Mouse (Mus musculus) forebrain, postnatal 0 days (tissue): Measurements from ENCODE around the gene Rilp. TPM values are rescaled to one million over a fixed set of nuclear protein-coding genes. Genes with fewer than 3 reads are reported as not detected.
A peak's percentile ranks its signal among the peaks of the same experiment; 100 is the strongest.

Experiments
- ATAC-seq: fragments of 200-750 bp; cut with Nextera tagmentation; 2 replicates; pipeline ENCODE4 v1.8.0; 2017; ENCODE audit warnings: mild to moderate bottlenecking, moderate library complexity
- DNase-seq: peaks from one replicate; pipeline ENCODE4 v3.0.0-alpha.2; 2015
- H3K27ac ChIP-seq: fragments of 300-500 bp; sonication (generic); 2 replicates; pipeline ENCODE4 v1.5.1; 2014; ENCODE audit warnings: low read depth, mild to moderate bottlenecking, antibody characterized with exemption, low read length, moderate library complexity, mixed read lengths
- H3K27me3 ChIP-seq: fragments of 300-500 bp; sonication (generic); 2 replicates; pipeline ENCODE4 v1.6.1; 2014; ENCODE audit warnings: mild to moderate bottlenecking, low read length, mixed read lengths; ENCODE audit not compliant: insufficient read depth
- H3K36me3 ChIP-seq: fragments of 300-500 bp; sonication (generic); 2 replicates; pipeline ENCODE4 v1.6.1; 2014; ENCODE audit warnings: mild to moderate bottlenecking, moderate library complexity; ENCODE audit not compliant: insufficient read depth
- H3K4me1 ChIP-seq: fragments of 300-500 bp; sonication (generic); 2 replicates; pipeline ENCODE4 v1.6.1; 2014; ENCODE audit warnings: antibody characterized with exemption; ENCODE audit not compliant: insufficient read depth
- H3K4me2 ChIP-seq: fragments of 300-500 bp; sonication (generic); 2 replicates; pipeline ENCODE4 v1.6.1; 2014; ENCODE audit warnings: low read depth, mild to moderate bottlenecking, moderate library complexity
- H3K4me3 ChIP-seq: fragments of 300-500 bp; sonication (generic); 2 replicates; pipeline ENCODE4 v1.5.1; 2014; ENCODE audit warnings: low read depth, low read length, mixed read lengths
- H3K9ac ChIP-seq: fragments of 300-500 bp; sonication (generic); 2 replicates; pipeline ENCODE4 v1.6.1; 2014; ENCODE audit warnings: mild to moderate bottlenecking
- H3K9me3 ChIP-seq: fragments of 300-500 bp; sonication (generic); 2 replicates; pipeline ENCODE4 v1.6.1; 2016; ENCODE audit warnings: low read length
- CTCF ChIP-seq: sonication (generic); IDR thresholded peaks from 2 replicates; pipeline ENCODE4 v1.5.1; 2016; ENCODE audit warnings: antibody characterized with exemption, control low read depth, low read depth
- WGBS: fragments of 180-500 bp; shearing (Covaris S2); extraction: QIAGEN DNeasy Blood & Tissue Kit; methylation state at CpG from one replicate; pipeline ENCODE4 v1.1.7; 2014; 5-methylcytosine and 5-hydroxymethylcytosine counted together
- polyA plus RNA-seq: library from polyadenylated mRNA; unstranded; fragments of >200 nt; fragmentation: Nextera tagmentation; extraction: Ambion mirVana; gene quantifications from 2 replicates; pipeline ENCODE4 v1.2.1, GENCODE M21; 2015
- total RNA-seq: library from RNA; depleted of rRNA; stranded (reverse); fragments of >200 nt; gene quantifications from 2 replicates; pipeline ENCODE4 v1.2.3, GENCODE M21; 2014

Rilp gene
- total and polyA plus RNA-seq, 2 experiments from 2014 or later: 0.67 to 4.9 TPM

DNA sequence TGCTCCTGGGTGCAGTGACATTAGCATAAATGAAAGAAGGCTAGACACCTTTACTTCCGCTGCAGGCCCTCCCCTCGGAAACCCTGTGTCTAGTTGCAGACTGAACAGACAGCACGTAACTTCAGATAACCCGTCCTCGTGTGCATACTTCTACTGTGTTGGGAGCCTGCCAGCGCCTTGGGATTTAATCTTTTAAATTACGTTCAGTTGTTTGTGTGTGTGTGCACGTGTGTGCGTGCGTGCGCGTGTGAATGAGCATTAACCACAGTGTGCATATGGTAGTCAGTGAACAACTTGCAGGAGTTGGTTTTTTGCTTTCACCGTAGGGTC, 29.0 kb downstream of the Rilp start:
- no peak overlapping the region for H3K4me3 ChIP-seq
- TF ChIP-seq CTCF: no peak
- H3K27me3 ChIP-seq: no peaks in the 10 kb centered on the region
- peaks cover 3% of the 10 kb centered on the region; the same call in 1 of the 2 replicates for H3K4me1 ChIP-seq
- no peak overlapping the region for H3K9ac ChIP-seq
- ATAC-seq (no peak), DNase-seq (no peak)
- no peak overlapping the region for H3K4me2 ChIP-seq
- no peak overlapping the region for H3K27ac ChIP-seq
- WGBS: 72% methylated on average over 13 of the region's 13 CpGs
- 0 out of 2 replicates have a peak, but pooled peaks cover 3% of the 10 kb centered on the region for H3K36me3 ChIP-seq
- no peaks in the 10 kb centered on the region for H3K9me3 ChIP-seq

DNA sequence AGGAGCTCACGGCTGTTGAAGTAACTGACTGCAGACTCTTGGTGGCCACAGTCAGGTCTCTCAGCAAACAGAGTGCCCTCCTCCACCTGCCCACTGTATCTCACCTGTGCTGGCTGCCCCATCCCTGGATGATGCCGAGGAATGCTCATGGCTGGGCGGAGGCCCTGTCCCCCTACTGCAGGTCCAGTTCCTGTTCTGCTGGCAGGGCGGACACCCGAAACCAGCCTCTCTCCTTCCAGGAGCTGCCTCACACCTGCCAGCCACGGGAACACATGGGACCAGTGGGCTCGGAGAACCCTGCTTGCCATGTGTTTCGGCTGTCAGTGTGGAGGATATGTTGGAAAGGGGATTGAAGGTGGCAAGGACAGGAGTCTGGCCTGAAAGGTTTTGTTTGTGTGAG, 30.3 kb downstream of the Rilp start:
- DNase-seq (no peak), ATAC-seq (no peak)
- Histone ChIP-seq H3K36me3 (peaks cover 10% of the 10 kb centered on the region; the same call in 1 of the 2 replicates), H3K4me2 (no peak overlapping the region), H3K27ac (no peak overlapping the region), H3K27me3 (no peaks in the 10 kb centered on the region), H3K9ac (no peak overlapping the region), H3K9me3 (no peaks in the 10 kb centered on the region), H3K4me1 (no peaks in the 10 kb centered on the region; the same call in 1 of the 2 replicates), H3K4me3 (no peak overlapping the region)
- TF ChIP-seq CTCF: no peak
- WGBS: 72% methylated on average over 8 of the region's 8 CpGs

DNA sequence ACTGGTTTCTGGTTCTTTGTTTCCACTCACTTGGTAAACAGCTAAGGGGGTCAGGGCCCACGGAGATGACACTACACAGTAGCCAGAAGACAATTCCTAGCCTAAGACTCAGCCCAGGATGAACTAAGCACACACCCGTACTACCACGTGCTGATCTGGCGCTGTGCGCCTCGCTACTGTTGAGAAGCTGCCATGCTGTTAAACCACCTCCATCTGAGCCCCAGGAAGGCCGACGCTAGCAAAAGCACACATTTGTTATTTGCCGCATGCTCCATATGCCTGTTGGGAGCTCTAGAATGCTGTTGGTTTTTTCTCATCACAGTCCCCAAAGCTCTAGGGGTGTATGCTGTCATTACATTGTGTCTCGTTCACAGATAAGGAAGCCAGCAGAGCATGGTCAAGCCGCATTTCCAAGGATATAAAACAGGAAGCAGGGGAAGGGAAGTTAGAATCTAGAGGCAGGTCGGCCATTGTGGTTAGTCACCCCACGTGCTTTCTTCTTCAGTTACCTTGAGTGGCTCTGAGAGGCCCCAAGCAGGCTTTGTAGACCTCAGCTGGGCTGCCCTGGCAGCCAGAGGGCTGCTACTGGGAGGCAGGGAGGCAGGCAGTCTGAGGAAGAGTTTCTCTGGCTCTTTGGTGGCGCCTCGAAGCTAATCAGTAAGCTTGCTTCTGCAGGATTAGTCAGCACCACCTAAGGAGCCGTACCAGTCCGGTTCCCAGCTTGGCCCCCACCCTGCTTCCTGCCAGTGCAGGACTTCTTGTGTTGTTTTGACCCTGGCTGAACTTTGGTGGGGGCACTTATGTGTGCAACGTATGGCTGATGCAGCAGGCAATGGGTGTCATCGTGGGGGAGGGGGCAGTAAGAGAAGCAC, 31.1 kb downstream of the Rilp start:
- Histone ChIP-seq H3K4me3 (no peak overlapping the region), H3K4me1 (no peaks in the 10 kb centered on the region; the same call in 1 of the 2 replicates), H3K9ac (no peak overlapping the region), H3K9me3 (no peaks in the 10 kb centered on the region), H3K36me3 (peaks cover 10% of the 10 kb centered on the region; the same call in 1 of the 2 replicates), H3K4me2 (no peak overlapping the region), H3K27ac (peak overlapping the region; percentile 60), H3K27me3 (no peaks in the 10 kb centered on the region)
- DNase-seq: peak; percentile 72
- 60% methylated on average over 19 of the region's 19 CpGs for WGBS
- peak; percentile 13; the same call in 1 of the 2 replicates for TF ChIP-seq CTCF
- ATAC-seq: peak; percentile 72

DNA sequence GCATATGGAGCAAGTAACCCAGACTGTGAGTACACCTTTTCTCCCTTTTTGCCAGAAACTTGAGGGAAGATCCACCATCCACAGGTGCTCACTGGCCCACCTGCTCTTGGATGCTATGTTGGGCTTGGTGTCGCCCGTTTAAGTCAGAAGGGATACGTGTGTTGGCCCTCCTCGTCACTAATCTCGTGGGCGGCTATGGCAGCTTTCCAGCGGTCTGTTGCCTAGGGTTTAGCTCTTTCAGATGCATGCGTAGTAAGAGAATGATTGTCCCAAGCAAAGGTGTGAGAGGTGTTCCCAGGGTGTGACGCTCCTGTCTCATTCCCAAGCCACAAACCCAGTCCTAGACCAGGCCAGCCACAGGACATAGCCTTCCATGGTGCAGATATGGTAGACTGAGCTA, 34.8 kb downstream of the Rilp start:
- Histone ChIP-seq H3K4me3 (no peak overlapping the region), H3K9ac (no peak overlapping the region), H3K9me3 (no peaks in the 10 kb centered on the region), H3K4me1 (no peaks in the 10 kb centered on the region), H3K36me3 (peaks cover 21% of the 10 kb centered on the region), H3K4me2 (no peak overlapping the region), H3K27me3 (no peaks in the 10 kb centered on the region), H3K27ac (no peak overlapping the region)
- TF ChIP-seq CTCF: no peak
- no peak for ATAC-seq
- 77% methylated on average over 9 of the region's 9 CpGs for WGBS
- DNase-seq: no peak

DNA sequence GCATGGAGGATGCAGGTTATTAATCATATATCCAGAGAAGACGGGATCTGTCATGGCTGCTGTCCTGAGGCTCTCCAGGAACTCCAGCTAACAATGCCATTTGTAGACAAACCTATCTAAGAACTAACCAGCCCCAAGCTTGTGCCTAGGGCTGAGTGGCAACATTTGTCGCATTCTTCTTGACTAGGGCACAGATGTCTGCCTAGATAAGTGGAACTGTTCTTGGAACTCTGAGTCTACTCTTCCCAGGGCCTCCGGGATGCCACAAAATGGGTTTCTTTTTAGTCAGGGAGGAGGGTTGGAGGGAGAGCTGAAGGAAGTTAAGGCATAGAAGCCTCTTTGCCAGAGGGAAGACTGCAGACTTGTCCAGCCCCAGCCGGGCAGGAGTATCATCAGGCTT, 36.2 kb downstream of the Rilp start:
- DNase-seq: no peak
- Histone ChIP-seq H3K9me3 (no peaks in the 10 kb centered on the region), H3K27ac (no peak overlapping the region), H3K9ac (no peak overlapping the region), H3K4me1 (no peaks in the 10 kb centered on the region), H3K27me3 (no peaks in the 10 kb centered on the region), H3K4me3 (no peak overlapping the region), H3K36me3 (peaks cover 27% of the 10 kb centered on the region), H3K4me2 (no peak overlapping the region)
- WGBS: 78% methylated on average over 4 of the region's 4 CpGs
- no peak for TF ChIP-seq CTCF
- ATAC-seq: no peak

DNA sequence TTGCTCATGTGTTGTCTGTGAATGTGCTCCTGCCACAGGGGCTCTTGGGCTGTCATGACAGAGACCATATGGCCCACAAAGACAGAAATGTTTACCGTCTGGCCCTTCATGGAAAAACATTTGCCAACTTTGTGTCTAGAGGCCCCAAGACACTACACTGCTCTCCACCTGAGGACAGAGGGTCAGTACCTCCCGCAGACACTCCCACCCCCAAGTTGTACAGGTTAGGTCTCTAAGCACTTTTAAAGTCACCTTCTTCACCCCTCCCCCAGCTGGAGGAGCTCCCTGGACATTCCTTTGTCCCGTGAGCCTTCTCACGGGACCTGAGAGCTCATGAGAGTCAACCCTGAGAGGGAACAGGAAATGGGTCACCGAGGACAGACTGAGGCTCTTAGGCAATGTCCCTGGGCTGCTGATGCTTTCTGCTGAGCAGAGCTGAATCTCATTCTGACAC, 39.8 kb downstream of the Rilp start:
- no peak for ATAC-seq

DNA sequence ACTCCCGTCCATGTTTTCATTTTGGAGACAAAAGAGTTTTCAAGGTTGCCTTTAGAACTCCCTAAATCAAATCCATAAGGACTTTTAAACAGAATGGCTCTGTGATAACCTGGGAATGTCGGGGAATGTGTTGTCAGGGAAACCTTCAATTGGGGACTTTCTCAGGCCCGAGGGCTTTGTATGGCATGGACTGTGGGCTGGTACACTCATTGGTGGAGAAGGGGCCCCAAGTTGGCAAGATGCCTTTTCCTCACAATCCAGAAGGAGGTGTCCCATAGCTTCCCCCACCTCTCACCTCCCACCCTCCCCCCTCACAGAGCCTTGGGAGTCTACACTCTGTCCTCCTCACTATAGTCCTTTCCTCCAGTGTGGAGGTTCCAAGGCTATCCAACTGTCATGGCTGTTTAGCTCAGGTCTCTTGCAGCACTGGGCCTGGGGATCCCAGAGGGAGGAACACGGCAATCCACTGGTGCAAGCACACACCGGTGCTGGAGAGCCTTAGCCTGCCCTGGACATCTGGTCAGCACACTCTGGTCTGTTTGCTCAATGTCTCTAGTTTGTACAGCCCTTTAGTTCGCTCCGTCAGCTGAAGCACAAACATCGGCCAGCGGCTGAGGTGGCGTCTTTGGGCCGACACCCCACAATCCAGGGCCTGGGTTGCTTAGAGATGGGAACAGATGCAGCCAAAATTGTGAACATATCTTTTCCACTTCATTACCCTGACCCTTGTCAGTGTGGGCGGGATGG, 40.5 kb downstream of the Rilp start:
- no peak for TF ChIP-seq CTCF
- Histone ChIP-seq H3K9me3 (no peaks in the 10 kb centered on the region), H3K4me1 (no peaks in the 10 kb centered on the region), H3K4me2 (no peak overlapping the region), H3K27ac (no peak overlapping the region), H3K36me3 (peaks cover 31% of the 10 kb centered on the region), H3K9ac (no peak overlapping the region), H3K4me3 (no peak overlapping the region), H3K27me3 (no peaks in the 10 kb centered on the region)
- 45% methylated on average over 12 of the region's 12 CpGs for WGBS
- ATAC-seq (no peak), DNase-seq (no peak)

More for the DNA sequence above, 39.8 kb downstream of the Rilp start:
- H3K9me3 ChIP-seq: no peaks in the 10 kb centered on the region
- no peak overlapping the region for H3K27ac ChIP-seq
- peaks cover 36% of the 10 kb centered on the region for H3K36me3 ChIP-seq
- no peak for DNase-seq
- H3K9ac ChIP-seq: no peak overlapping the region
- no peaks in the 10 kb centered on the region for H3K4me1 ChIP-seq
- 47% methylated on average over 5 of the region's 5 CpGs for WGBS
- no peak for TF ChIP-seq CTCF
- no peaks in the 10 kb centered on the region for H3K27me3 ChIP-seq
- H3K4me3 ChIP-seq: no peak overlapping the region
- H3K4me2 ChIP-seq: no peak overlapping the region
